Mouse (Mus musculus): ENCODE measurements at regions not wholly inside any gene's neighbourhood (a gene's known extent, or its start where the extent isn't known, plus 50 kb on each side); places are given as distances from the start of the nearest gene placed in this dataset.
A peak's percentile ranks its signal among the peaks of the same experiment; 100 is the strongest.

DNA sequence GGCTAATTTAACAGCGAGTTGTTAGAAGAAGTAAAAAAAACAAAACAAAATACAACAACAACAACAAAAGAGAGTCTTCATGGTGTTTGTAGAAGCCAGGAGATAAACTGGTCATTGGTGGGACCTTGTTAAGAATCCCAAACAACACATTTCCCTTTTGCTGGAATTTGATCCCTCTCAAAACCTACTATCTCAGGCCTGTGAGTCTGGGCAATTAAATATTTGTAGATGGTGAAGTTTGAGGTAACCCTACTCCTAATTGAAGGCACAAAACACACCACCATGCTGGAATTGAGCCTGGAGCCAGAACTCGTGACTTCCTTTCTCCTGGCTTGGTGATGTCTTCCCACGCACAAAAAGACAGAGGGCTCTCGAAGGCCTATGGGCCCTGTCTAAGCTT lies 65.4 kb upstream of the Akt3 start:
- TF ChIP-seq CTCF (IDR thresholded peaks at IDR 0.05; ENCODE audit: borderline replicate concordance, extremely low read depth, insufficient read depth, insufficient read length): no peak
- no peak for TF ChIP-seq POLR2A (IDR thresholded peaks at IDR 0.05; ENCODE audit: borderline replicate concordance, extremely low read depth, insufficient read depth, insufficient read length, poor library complexity, severe bottlenecking)
- DNase-seq (ENCODE audit: low read depth): peak; percentile 43

DNA sequence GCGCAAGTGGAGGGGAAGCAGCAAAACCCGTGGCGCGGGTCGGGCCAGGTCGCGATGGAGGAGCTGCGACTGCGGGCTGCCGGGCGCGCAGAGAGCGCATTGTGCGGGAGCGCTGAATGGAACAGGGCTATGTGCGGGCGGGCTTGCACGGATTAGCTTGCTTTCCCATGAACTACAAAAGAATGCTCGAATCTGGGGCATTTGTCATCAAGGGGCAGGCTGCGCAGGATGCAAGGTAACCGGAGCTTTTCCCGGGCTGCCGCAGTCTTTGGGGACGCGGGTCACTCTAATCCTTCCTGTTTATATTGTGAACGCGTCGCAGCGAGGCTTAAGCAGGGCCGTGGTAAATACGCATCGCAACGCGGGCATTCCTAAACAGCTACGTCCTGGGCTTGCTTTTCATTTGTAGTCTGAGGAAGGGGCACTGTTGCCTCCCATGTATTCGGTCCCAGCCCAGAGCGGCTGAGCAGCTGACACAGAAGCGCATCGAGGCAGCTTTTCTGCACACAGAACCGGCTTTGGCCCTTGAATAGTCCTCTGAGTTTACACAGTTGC lies 64.8 kb upstream of the Akt3 start:
- peak; percentile 89 for DNase-seq (ENCODE audit: low read depth)
- TF ChIP-seq POLR2A (IDR thresholded peaks at IDR 0.05; ENCODE audit: borderline replicate concordance, extremely low read depth, insufficient read depth, insufficient read length, poor library complexity, severe bottlenecking) (no peak), CTCF (IDR thresholded peaks at IDR 0.05; ENCODE audit: borderline replicate concordance, extremely low read depth, insufficient read depth, insufficient read length) (no peak)

DNA sequence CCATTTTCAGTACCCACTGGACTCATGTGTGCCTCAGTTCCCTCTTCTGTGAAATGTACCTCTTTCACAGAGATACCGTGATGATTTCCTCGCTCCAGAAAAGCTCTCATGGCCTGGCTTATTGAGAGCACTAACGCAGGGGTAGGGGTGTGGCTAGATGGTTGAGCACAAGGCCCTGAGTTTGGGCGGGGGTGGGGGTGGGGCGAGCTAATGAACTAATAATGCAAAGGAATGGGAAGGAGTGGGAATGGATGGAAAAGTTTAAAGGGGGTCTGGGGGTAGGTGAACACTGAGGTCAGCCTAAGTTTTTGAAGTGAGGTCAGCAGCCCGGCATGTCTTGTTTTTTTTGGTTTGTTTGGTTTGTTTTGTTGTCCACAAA lies 64.3 kb upstream of the Akt3 start:
- DNase-seq (ENCODE audit: low read depth): peak; percentile 66
- TF ChIP-seq CTCF (IDR thresholded peaks at IDR 0.05; ENCODE audit: borderline replicate concordance, extremely low read depth, insufficient read depth, insufficient read length): no peak
- TF ChIP-seq POLR2A (IDR thresholded peaks at IDR 0.05; ENCODE audit: borderline replicate concordance, extremely low read depth, insufficient read depth, insufficient read length, poor library complexity, severe bottlenecking): no peak

DNA sequence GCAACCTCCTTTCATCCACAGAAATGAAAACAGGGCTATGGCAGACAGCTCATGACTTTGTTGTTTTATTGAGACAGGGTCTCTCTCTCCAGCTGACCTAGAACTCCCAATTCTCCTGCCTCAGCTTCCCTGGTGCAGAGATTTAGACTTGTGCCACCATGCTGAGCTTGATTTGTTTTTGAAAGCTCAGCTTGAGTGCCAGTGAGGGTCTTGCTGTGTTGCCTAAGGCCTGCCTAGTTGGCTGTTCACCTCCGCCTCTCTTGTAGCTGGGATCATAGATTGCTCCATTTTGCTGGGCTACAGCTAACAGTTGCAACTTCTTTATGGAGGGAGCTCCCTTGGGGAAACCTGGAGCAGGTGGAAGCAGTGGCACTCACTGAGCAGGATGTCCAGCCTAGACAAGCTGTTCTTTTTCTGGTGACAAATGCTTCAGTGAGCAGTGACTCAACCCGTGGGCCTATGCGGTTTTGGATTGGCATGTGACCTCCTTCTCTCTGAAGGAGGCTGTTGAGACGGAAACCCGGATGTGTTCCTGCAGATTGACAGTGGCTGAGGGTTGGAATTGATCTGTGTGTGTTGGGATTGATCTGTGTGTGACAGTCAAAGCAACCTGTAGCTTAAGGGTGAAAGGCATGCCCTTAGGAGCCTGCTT lies 63.8 kb upstream of the Akt3 start:
- TF ChIP-seq POLR2A (IDR thresholded peaks at IDR 0.05; ENCODE audit: borderline replicate concordance, extremely low read depth, insufficient read depth, insufficient read length, poor library complexity, severe bottlenecking) (no peak), CTCF (IDR thresholded peaks at IDR 0.05; ENCODE audit: borderline replicate concordance, extremely low read depth, insufficient read depth, insufficient read length) (no peak)
- no peak for DNase-seq (ENCODE audit: low read depth)

DNA sequence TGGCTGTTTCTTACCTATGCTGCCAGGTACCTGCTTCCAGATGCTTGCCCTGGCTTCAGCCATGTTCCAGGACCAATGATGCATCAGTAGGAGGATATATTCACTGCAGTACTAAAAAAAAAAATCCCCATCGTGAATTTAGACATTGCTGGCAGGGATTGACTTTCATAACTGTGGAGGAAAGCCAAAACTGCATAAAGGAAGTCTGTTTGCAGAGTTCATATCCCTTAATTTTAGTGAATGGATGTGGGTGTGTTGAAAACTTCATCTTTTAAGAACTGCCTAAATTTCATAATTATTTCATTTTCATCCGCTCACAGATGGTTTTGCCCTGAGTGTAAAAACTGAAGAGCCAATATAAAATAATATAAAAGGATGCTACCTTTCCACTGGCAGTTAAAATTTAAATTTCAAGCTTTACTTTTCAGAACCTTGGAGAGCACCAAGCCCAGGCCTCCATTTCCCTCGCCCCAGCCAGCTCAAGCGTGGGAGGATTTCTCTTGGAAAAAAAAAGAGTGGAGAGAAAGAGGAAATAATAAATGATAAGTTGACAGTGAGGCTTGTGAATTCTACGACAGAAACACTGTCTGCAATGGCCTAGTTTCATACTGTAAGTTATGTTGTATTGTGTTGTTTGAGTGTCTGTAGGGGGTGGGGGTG lies 50.3 kb upstream of the Akt3 start:
- no peak for DNase-seq (ENCODE audit: low read depth)
- TF ChIP-seq CTCF (IDR thresholded peaks at IDR 0.05; ENCODE audit: borderline replicate concordance, extremely low read depth, insufficient read depth, insufficient read length) (no peak), POLR2A (IDR thresholded peaks at IDR 0.05; ENCODE audit: borderline replicate concordance, extremely low read depth, insufficient read depth, insufficient read length, poor library complexity, severe bottlenecking) (no peak)

All from brain, embryonic 14.5 days (tissue).